Mouse (Mus musculus) CD8-positive naive resting alpha-beta T cell, adult 2 months (primary cell): ENCODE results near the gene Gm6993.

ENCODE experiments used
- DNase-seq, 2 experiments: peaks; one replicate each; pipeline ENCODE4 v3.0.0; 2022; ENCODE audit warnings: low read depth in 2 of 2, low spot score in 2 of 2

Gene Gm6993

DNA sequence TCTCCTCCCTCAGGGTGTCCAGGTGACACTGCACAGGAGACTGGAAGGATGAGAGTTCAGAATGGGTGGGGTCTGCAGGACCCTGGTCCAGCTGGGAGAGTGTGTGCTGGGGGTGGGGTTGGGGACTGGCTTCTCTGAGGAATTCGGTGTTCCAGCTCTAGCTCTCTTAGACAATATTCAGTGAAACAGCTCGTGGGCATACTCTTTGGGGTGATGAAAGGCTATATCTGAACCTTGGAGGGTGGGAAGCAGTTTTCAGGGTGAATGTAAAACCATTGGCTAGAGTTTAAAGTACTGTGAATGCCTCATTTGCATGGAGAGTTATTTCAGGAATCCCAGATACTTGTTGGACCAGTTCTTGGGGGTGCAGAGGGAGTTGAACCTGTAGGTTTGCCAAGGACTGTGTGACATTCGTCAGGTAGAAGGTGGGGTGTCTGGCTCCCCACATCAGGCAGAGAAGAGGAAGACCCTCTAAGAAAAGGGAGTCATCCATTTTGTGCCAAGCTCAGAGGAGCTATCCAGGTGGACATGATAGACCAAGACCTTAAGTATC is 1.5 kb upstream of the Gm6993 start:
- no peak for DNase-seq

GRCm38 (mm10) chr12:31239798-31240197 is 772 bp upstream of the Gm6993 start:
- DNase-seq, result no peak

DNA sequence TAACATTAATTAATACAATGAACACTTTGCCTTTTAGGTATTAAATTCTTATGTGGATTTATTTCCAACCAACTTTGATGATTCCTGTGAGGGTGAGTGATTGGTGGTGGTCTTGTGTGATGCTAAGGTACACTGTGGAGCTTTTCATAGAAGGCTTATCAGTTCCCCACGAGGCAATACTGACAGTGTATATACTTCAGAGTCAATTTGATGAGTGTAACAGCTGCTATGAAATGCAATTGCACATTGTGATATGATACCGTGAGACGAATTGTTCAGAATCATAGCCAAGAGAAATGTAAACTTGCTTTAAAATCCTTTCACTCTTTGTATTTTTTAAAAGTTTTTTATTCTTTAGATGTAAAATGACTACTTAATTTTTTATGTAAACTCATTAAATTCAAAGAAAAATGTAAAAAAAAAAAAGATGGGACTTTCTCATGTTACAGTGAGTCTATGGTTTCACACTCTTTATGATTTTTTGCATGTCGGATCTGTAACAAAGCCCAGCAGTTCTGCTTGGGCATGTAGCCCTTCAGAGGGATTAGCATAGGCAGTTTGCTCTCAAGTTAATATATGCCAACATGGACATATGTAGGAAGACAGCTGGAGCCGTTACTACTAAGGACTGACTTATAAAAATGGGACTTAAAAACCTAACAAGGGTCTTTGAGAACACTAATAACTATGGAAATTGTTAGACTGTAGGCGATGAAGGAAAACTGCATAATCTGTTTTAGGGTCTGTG is 1.2 kb downstream of the Gm6993 start:
- DNase-seq, result no peak

DNA sequence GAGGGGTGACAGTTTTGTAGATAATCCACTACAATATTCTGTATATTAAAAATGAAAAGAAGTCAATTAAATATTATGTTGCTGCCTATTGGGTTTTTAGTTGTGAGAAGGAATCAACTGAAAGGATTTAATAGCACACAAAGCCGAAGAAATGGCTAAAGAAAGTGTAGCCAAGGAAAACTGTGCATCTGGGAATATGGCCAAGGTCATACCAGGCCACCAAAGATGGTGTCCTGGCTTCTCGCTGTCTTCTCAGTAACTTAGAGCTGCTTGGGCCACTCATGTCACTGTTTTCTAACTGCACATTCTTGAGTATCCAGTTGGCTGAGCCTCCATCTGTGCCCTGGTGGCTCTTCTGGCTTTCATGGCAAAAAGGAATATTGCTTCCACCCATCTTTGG is 3.4 kb downstream of the Gm6993 start:
- no peak for DNase-seq

- no peak for DNase-seq
These were observed 4.1 kb downstream of the Gm6993 start for GRCm38 (mm10) chr12:31244691-31245090.

GRCm38 (mm10) chr12:31246153-31246552 is 5.6 kb downstream of the Gm6993 start:
- DNase-seq, result no peak

GRCm38 (mm10) chr12:31246615-31247014 is 6.0 kb downstream of the Gm6993 start:
- DNase-seq, result no peak

DNA sequence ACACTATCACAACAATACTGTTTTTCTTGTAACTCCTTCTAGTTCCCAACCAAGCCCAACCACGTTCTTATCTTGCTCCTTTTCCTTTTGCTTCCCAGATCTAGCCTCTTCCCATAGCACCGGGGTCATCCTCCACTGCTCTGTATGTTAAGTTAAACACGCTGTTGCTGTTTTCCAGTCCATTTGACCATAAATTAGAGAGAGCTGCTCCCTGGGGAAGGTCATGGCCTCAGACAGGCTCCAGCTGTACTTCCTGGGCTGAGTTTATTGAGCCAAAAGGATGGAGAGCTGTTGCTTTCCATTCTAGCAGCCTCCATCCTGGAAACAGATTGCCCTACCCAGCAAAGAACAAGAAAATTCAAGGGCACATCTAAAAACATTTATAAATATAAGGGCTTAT is 7.6 kb downstream of the Gm6993 start:
- no peak for DNase-seq

GRCm38 (mm10) chr12:31248681-31249080 is 8.1 kb downstream of the Gm6993 start:
- no peak for DNase-seq

- DNase-seq, result no peak
These were observed 11.7 kb downstream of the Gm6993 start for GRCm38 (mm10) chr12:31252259-31252658.

GRCm38 (mm10) chr12:31254978-31255377 is 14.4 kb downstream of the Gm6993 start:
- no peak for DNase-seq

DNA sequence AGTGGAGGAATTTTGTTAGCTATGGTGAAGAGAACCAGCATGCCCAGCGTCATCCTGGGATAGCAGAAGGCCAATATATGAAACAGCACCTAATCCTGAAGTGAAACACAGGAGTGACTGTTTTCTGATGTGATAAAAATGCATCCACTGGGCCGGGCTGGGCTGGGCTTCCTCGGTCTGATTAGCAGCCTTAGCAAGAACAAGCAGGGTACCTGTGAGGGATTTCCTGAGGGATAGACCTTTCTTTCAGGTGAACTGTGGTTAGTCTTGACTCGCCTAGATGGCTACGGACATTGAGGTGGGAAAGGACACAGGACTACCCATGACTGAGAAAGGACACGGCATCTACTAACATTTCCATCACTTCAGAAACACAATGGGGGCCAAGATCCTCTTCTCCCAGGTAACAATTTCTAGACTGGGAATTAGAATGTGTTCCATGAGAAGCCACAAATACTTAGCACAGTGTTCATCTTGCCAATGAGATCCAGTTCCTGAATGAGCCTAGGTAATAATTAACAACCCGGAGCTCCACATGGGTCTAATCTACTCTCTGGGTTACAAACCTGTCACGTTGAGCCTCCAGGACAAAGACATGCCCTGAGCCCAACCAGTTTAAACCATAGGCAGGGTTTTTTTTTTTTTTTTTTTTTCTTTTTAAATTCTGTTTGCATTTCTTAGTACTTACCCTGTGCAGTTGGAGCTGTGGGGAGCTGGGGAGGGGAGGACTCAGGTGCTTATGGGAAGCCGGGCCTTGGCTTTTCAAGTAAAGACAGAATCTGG is 15.7 kb downstream of the Gm6993 start:
- DNase-seq, result no peak

- no peak for DNase-seq
These were observed 21.3 kb downstream of the Gm6993 start for GRCm38 (mm10) chr12:31261882-31262281.

DNA sequence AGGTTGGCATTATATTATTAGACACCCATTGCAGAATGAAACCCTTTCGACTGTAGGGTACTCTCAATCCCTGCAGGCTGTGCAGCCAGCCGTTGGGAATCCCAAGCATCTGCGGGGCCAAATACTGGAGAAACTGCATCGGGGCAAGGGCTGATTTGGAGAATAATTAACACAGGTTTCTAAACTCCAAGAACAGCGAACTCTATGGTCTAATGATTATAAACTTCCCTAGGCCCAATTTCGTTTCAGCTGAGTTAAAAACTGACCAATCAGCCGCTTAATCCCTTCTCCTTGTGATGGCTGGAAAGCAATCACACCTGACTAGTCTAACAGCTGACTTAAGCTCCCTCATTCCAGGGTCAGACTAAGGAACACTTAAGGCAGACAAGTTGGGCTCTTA is 23.4 kb downstream of the Gm6993 start:
- no peak for DNase-seq

GRCm38 (mm10) chr12:31265005-31265721 is 24.6 kb downstream of the Gm6993 start, which contains the start of gene Lamb1:
Gene Lamb1, plus strand, starts transcription at chr12:31265234.
- DNase-seq, result no peak

GRCm38 (mm10) chr12:31265722-31266431 is 25.3 kb downstream of the Gm6993 start:
- no peak for DNase-seq

- DNase-seq, result no peak
These were observed 26.1 kb downstream of the Gm6993 start for GRCm38 (mm10) chr12:31266686-31267085.

DNA sequence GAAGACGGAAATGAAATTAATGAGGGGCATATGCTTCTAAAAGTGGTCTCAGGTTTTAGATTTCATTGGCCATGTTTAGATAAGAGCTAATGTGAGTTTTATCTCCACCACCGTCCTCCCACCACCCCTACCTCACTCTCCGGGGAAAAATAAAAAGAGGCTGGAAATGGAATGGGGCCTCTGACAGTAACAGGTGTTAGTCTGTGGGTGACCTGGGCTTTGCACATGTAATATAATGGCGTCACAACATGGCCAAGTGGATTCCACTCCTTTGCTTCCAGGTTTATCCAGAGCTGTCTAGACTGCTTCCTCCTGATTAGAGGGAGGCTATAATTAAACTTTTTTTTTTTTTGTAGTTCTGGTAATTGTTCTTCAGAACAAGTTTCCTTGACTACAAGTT is 26.8 kb downstream of the Gm6993 start:
- no peak for DNase-seq

GRCm38 (mm10) chr12:31268315-31268714 is 27.7 kb downstream of the Gm6993 start:
- DNase-seq, result no peak

GRCm38 (mm10) chr12:31269020-31269597 is 28.5 kb downstream of the Gm6993 start:
- DNase-seq, result no peak

DNA sequence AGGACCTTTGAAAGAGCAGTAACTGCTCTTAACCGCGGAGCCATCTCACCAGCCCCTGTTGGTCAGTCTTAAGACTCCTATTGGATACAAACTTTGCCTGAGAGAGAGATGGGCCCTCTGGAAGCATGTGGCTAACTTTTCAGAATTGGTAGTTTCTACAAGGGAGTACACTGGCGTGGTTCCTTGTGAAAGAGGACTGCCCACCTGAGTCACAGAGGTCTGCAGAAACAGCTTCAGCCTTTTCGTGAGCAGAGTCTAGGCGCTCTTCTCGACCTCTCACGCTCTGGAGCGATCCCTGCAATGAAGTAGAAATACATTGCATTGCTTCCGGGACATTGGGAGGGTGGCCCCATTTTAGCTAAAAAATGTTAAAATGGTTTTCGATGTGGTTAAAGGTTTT is 29.8 kb downstream of the Gm6993 start:
- no peak for DNase-seq
